Mouse (Mus musculus) forebrain, embryonic 13.5 days (tissue): ENCODE results near the gene Sar1b. TPM values are rescaled to one million over a fixed set of nuclear protein-coding genes. Genes with fewer than 3 reads are reported as not detected.

Source experiments
- ATAC-seq: fragments of 200-750 bp; cut with Nextera tagmentation; 2 replicates; pipeline ENCODE4 v1.8.0; 2017
- H3K27ac ChIP-seq: fragments of 300-500 bp; sonication (generic); 2 replicates; pipeline ENCODE4 v1.5.1; 2015; ENCODE audit warnings: inconsistent platforms, mild to moderate bottlenecking, moderate library complexity
- H3K27me3 ChIP-seq: fragments of 300-500 bp; sonication (generic); 2 replicates; pipeline ENCODE4 v1.6.1; 2015; ENCODE audit warnings: mild to moderate bottlenecking, inconsistent platforms
- H3K36me3 ChIP-seq: fragments of 300-500 bp; sonication (generic); 2 replicates; pipeline ENCODE4 v1.6.1; 2015; ENCODE audit warnings: mild to moderate bottlenecking, inconsistent platforms; ENCODE audit not compliant: poor library complexity, severe bottlenecking
- H3K4me1 ChIP-seq: fragments of 300-500 bp; sonication (generic); 2 replicates; pipeline ENCODE4 v1.6.1; 2015; ENCODE audit warnings: inconsistent platforms
- H3K4me2 ChIP-seq: fragments of 300-500 bp; sonication (generic); 2 replicates; pipeline ENCODE4 v1.6.1; 2015; ENCODE audit warnings: inconsistent platforms, mild to moderate bottlenecking, moderate library complexity
- H3K4me3 ChIP-seq: fragments of 300-500 bp; sonication (generic); 2 replicates; pipeline ENCODE4 v1.5.1; 2015; ENCODE audit warnings: mild to moderate bottlenecking, inconsistent platforms
- H3K9ac ChIP-seq: fragments of 300-500 bp; sonication (generic); 2 replicates; pipeline ENCODE4 v1.6.1; 2015; ENCODE audit warnings: mild to moderate bottlenecking, inconsistent platforms
- H3K9me3 ChIP-seq: fragments of 300-500 bp; sonication (generic); replicated peaks from 2 replicates; pipeline ENCODE4 v1.6.1; 2016; ENCODE audit warnings: inconsistent platforms
- WGBS: fragments of 180-500 bp; shearing (Covaris S2); methylation state at CpG from one replicate; pipeline ENCODE4 v1.1.7; 2015; 5-methylcytosine and 5-hydroxymethylcytosine counted together
- polyA plus RNA-seq: library from polyadenylated mRNA; unstranded; fragments of >200 nt; fragmentation: Nextera tagmentation; extraction: Ambion mirVana; gene quantifications from 2 replicates; pipeline ENCODE4 v1.2.1, GENCODE M21; 2015

The Sar1b gene
- polyA plus RNA-seq, 1 experiment from 2014 or later: 146 TPM

DNA sequence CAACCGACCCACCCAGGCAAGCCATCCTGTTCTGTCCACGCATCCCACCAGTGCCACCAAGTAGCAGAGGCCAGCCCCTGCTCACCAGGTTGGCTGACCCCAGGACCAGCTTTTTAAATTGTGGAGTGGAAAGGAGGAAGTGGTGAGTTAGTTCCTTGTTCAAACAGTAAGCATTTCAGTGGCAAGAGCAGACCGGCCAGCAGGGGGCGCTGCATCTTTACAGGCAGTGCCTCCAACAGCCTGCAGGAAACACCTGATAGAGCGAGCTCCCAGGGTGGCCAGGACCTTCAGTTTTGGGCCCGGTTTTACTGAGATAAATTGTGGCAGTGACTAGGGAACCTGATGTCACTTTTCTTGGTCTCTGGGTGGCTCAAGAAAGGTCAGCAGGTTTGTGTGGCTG lies 54.3 kb downstream of the Sar1b start:
- 33% methylated on average over 6 of the region's 6 CpGs for WGBS
- Histone ChIP-seq H3K27ac (no peak overlapping the region), H3K9me3 (no peaks in the 10 kb centered on the region), H3K27me3 (no peaks in the 10 kb centered on the region), H3K4me2 (no peak overlapping the region), H3K9ac (no peak overlapping the region), H3K4me3 (no peak overlapping the region), H3K36me3 (no peaks in the 10 kb centered on the region), H3K4me1 (0 out of 2 replicates have a peak, but pooled peaks cover 5% of the 10 kb centered on the region)
- ATAC-seq: peak; percentile 61

DNA sequence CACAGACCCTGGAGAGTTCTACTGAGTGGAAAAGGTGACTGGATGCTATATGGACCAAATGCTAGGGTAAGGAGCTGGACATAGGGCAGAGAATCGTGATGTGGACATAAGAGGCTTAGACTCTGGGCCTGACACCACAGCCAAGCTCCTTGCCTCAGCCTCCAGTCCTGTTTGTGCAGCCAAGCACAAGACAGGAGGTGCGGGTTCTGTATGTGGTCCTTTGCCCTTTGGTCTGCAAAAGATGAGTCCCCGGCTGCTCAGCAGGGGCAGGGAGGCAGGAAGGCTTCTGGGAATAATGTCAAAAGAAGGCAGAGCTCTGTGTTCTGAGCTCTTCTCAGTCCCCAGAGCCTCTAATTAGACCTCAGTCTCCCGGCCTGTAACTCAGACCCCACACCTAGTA lies 55.4 kb downstream of the Sar1b start:
- no peaks in the 10 kb centered on the region for H3K36me3 ChIP-seq
- 0 out of 2 replicates have a peak, but pooled peaks cover 6% of the 10 kb centered on the region for H3K4me1 ChIP-seq
- H3K9ac ChIP-seq: no peak overlapping the region
- no peaks in the 10 kb centered on the region for H3K27me3 ChIP-seq
- no peak overlapping the region for H3K27ac ChIP-seq
- WGBS: 91% methylated on average over 4 of the region's 4 CpGs
- no peak for ATAC-seq
- no peak overlapping the region for H3K4me2 ChIP-seq
- H3K4me3 ChIP-seq: no peak overlapping the region
- H3K9me3 ChIP-seq: no peaks in the 10 kb centered on the region

GRCm38 (mm10) chr11:51819964-51820363 lies 56.5 kb downstream of the Sar1b start:
- Histone ChIP-seq H3K4me1 (0 out of 2 replicates have a peak, but pooled peaks cover 6% of the 10 kb centered on the region), H3K4me2 (no peak overlapping the region), H3K9me3 (no peaks in the 10 kb centered on the region), H3K4me3 (no peak overlapping the region), H3K9ac (no peak overlapping the region), H3K27me3 (no peaks in the 10 kb centered on the region), H3K27ac (no peak overlapping the region), H3K36me3 (no peaks in the 10 kb centered on the region)
- 78% methylated on average over 3 of the region's 3 CpGs for WGBS
- ATAC-seq: no peak

- H3K4me3 ChIP-seq: no peak overlapping the region
- H3K4me1 ChIP-seq: 0 out of 2 replicates have a peak, but pooled peaks cover 6% of the 10 kb centered on the region
- H3K27ac ChIP-seq: no peak overlapping the region
- ATAC-seq: no peak
- H3K9me3 ChIP-seq: no peaks in the 10 kb centered on the region
- H3K36me3 ChIP-seq: no peaks in the 10 kb centered on the region
- H3K4me2 ChIP-seq: no peak overlapping the region
- WGBS: 37% methylated on average over 11 of the region's 11 CpGs
- no peaks in the 10 kb centered on the region for H3K27me3 ChIP-seq
- H3K9ac ChIP-seq: no peak overlapping the region
Observed at GRCm38 (mm10) chr11:51820861-51821260, 57.4 kb downstream of the Sar1b start.

DNA sequence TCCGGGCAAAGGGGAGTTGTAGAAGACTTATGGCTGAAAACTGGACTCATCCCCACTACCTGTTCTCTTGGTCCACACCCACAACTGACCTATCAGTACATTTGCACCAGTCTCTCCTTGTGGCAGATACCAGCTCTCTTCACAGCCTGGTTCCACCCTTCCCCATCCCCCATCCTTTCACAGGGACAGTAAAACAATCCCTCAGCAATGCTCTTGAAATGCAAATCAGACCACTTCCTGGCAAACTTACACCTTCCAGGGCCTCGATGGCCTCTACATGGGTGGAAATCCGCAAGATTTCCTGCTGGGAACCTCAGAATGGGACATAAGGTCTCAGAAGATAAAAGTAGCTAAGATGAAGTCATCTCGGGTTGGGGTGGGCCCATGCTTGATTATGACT lies 59.2 kb downstream of the Sar1b start:
- Histone ChIP-seq H3K9ac (no peak overlapping the region), H3K4me2 (no peak overlapping the region), H3K27ac (no peak overlapping the region; the same call in 1 of the 2 replicates), H3K4me1 (0 out of 2 replicates have a peak, but pooled peaks cover 6% of the 10 kb centered on the region), H3K4me3 (no peak overlapping the region), H3K27me3 (no peaks in the 10 kb centered on the region), H3K36me3 (no peaks in the 10 kb centered on the region), H3K9me3 (no peaks in the 10 kb centered on the region)
- no peak for ATAC-seq
- WGBS: 45% methylated on average over 4 of the region's 4 CpGs

DNA sequence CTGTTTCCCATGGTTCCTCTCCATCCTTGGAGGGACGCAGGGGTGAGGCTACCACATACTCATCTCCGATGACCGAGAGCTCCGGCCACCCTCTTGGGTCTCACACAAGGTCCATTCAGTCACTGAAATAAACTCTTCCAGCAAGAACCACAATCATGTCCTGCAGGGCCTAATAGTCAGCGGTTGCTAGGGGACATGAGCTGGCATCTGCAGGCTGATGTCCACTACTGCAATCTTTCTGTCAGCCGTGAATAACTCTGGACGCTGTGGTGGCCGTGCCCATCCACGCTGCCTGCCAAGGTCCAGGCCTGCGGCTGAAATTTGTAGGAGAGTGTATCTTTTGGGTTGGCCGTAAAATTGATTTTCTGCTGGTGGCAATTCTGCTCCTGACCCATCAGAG lies 59.8 kb downstream of the Sar1b start:
- no peak for ATAC-seq

GRCm38 (mm10) chr11:51823963-51824753 lies 60.7 kb downstream of the Sar1b start:
- WGBS: 97% methylated on average over 3 of the region's 3 CpGs
- no peak overlapping the region for H3K27ac ChIP-seq
- no peaks in the 10 kb centered on the region for H3K9me3 ChIP-seq
- 0 out of 2 replicates have a peak, but pooled peaks cover 6% of the 10 kb centered on the region for H3K4me1 ChIP-seq
- no peaks in the 10 kb centered on the region for H3K36me3 ChIP-seq
- no peak overlapping the region for H3K9ac ChIP-seq
- no peaks in the 10 kb centered on the region for H3K27me3 ChIP-seq
- no peak for ATAC-seq
- no peak overlapping the region for H3K4me3 ChIP-seq
- no peak overlapping the region for H3K4me2 ChIP-seq

More for the DNA sequence above, 59.8 kb downstream of the Sar1b start:
- H3K9me3 ChIP-seq: no peaks in the 10 kb centered on the region
- no peak overlapping the region for H3K27ac ChIP-seq
- no peak overlapping the region for H3K9ac ChIP-seq
- 0 out of 2 replicates have a peak, but pooled peaks cover 6% of the 10 kb centered on the region for H3K4me1 ChIP-seq
- no peaks in the 10 kb centered on the region for H3K36me3 ChIP-seq
- no peaks in the 10 kb centered on the region for H3K27me3 ChIP-seq
- 80% methylated on average over 11 of the region's 11 CpGs for WGBS
- no peak overlapping the region for H3K4me3 ChIP-seq
- no peak overlapping the region for H3K4me2 ChIP-seq

DNA sequence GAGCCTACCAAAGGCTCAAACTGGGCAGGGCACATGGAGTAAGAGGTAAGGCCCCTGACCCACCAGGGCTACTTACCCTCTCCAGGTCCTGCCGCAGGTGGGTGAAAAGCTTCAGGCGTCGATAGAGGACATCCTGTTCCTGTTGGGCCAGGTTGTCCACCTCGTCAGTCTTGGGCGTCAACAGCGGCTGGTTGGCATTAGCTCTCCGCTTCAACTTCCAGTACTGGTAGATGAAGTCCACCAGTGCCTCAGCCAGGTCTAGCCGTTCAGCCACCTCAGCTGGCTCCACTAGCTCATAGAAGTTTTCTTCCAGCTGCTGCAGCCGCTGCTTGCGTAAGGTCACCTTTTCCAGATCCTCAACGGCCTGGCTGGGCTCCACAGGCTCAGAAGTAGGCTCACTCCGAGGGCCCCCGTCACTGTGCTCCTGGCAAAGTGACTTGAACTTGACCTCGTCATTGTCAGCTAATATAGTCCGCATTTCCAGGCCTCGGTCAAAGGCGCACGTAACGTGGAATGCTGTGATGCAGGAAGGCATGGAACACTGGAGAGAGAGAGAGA lies 61.5 kb downstream of the Sar1b start:
- H3K27me3 ChIP-seq: no peaks in the 10 kb centered on the region
- H3K27ac ChIP-seq: no peak overlapping the region
- no peak overlapping the region for H3K9ac ChIP-seq
- H3K4me3 ChIP-seq: no peak overlapping the region
- no peak overlapping the region for H3K4me2 ChIP-seq
- 0 out of 2 replicates have a peak, but pooled peaks cover 6% of the 10 kb centered on the region for H3K4me1 ChIP-seq
- ATAC-seq: no peak
- no peaks in the 10 kb centered on the region for H3K36me3 ChIP-seq
- H3K9me3 ChIP-seq: no peaks in the 10 kb centered on the region
- WGBS: 94% methylated on average over 19 of the region's 19 CpGs

- 69% methylated on average over 4 of the region's 4 CpGs for WGBS
- Histone ChIP-seq H3K4me3 (no peak overlapping the region), H3K9ac (no peak overlapping the region), H3K9me3 (no peaks in the 10 kb centered on the region), H3K27ac (no peak overlapping the region), H3K4me2 (no peak overlapping the region), H3K36me3 (no peaks in the 10 kb centered on the region), H3K27me3 (no peaks in the 10 kb centered on the region), H3K4me1 (peaks cover 10% of the 10 kb centered on the region)
- no peak for ATAC-seq
Observed at GRCm38 (mm10) chr11:51831962-51832909, 68.7 kb downstream of the Sar1b start.

DNA sequence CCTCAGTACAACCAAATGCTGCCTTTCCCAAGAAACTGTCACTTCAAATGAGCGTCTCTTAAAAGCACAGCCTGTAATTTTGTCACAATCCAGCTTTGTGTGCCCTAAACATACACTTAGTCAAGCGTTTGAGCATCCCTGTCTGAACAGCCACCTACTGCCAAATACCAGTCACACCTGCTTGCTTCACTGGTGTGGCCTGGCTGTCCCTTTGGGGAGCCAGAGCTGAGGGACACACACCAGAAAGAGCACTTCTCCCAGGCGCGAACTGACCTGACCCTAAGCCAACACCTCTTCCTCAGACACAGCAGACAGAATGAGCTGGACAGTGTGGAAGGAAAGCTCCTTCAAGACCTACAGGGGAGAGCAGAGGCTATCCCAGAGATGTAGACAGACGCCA lies 69.5 kb downstream of the Sar1b start:
- no peaks in the 10 kb centered on the region for H3K9me3 ChIP-seq
- H3K36me3 ChIP-seq: no peaks in the 10 kb centered on the region
- no peaks in the 10 kb centered on the region for H3K27me3 ChIP-seq
- no peak overlapping the region for H3K4me3 ChIP-seq
- no peak overlapping the region for H3K27ac ChIP-seq
- H3K4me1 ChIP-seq: peaks cover 13% of the 10 kb centered on the region
- WGBS: 81% methylated on average over 5 of the region's 5 CpGs
- ATAC-seq: no peak
- H3K9ac ChIP-seq: no peak overlapping the region
- no peak overlapping the region for H3K4me2 ChIP-seq

DNA sequence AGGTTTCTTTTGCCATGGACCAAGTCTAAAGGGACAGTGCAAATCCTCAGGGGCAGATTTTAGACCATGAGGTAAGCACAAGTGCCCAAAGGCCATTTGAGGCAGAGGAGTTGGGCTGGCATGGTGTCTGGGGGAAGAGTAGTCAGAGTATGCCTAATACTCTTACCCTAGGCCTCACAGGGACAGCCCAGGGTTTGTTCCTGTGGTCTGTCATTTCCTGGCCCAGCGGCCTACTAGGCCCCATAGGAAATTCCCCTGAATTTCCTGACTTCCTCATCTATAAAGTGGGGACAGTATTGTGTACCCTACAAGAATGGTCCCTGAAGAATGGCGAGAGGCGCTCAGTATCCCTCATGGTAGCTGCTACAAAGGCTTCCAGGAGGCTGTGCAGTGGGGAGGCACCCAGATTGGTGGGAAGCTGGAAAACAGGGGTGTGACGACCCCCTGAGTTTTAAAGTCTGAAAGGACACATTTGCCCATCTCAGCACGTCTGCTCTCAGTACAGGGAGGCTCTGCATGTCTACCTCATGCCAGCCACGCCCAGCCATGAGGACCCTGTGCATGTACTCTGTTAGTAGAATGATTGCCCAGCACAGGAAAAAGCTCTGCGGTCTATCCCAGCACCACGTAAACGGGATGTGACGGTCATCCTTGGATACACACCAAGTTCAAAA lies 70.0 kb downstream of the Sar1b start:
- ATAC-seq: no peak
- no peak overlapping the region for H3K4me2 ChIP-seq
- no peaks in the 10 kb centered on the region for H3K36me3 ChIP-seq

More for the DNA sequence above, 70.0 kb downstream of the Sar1b start:
- Histone ChIP-seq H3K27me3 (no peaks in the 10 kb centered on the region), H3K27ac (no peak overlapping the region), H3K4me3 (no peak overlapping the region), H3K9me3 (no peaks in the 10 kb centered on the region), H3K4me1 (peaks cover 13% of the 10 kb centered on the region), H3K9ac (no peak overlapping the region)
- WGBS: 90% methylated on average over 10 of the region's 10 CpGs
